Mouse (Mus musculus) liver (tissue): ENCODE results near the gene Hipk2.

Experiments
- DNase-seq: peaks from one replicate; pipeline ENCODE4 v3.0.0-alpha.2; 2020; ENCODE audit warnings: mixed read lengths

Gene Hipk2

GRCm38 (mm10) chr6:38787811-38788509 is 88.0 kb downstream of the Hipk2 start:
- DNase-seq: peak; percentile 65

GRCm38 (mm10) chr6:38787134-38787533 is 88.8 kb downstream of the Hipk2 start:
- peak; percentile 26 for DNase-seq

- DNase-seq: no peak
These were observed 90.2 kb downstream of the Hipk2 start for GRCm38 (mm10) chr6:38785747-38786146.

GRCm38 (mm10) chr6:38779411-38779810 is 96.6 kb downstream of the Hipk2 start:
- no peak for DNase-seq

- peak; percentile 45 for DNase-seq
These were observed 97.1 kb downstream of the Hipk2 start for GRCm38 (mm10) chr6:38778887-38779286.

- no peak for DNase-seq
These were observed 99.9 kb downstream of the Hipk2 start for GRCm38 (mm10) chr6:38776000-38776584.

GRCm38 (mm10) chr6:38772836-38773518 is 103.0 kb downstream of the Hipk2 start:
- no peak for DNase-seq

GRCm38 (mm10) chr6:38771061-38771667 is 104.8 kb downstream of the Hipk2 start:
- DNase-seq: no peak

- DNase-seq: no peak
These were observed 106.3 kb downstream of the Hipk2 start for GRCm38 (mm10) chr6:38769627-38770026.

GRCm38 (mm10) chr6:38762588-38763265 is 113.2 kb downstream of the Hipk2 start:
- no peak for DNase-seq

- no peak for DNase-seq
These were observed 114.0 kb downstream of the Hipk2 start for GRCm38 (mm10) chr6:38762006-38762405.

GRCm38 (mm10) chr6:38760911-38761706 is 114.9 kb downstream of the Hipk2 start:
- no peak for DNase-seq

- DNase-seq: no peak
These were observed 115.9 kb downstream of the Hipk2 start for GRCm38 (mm10) chr6:38759922-38760620.

GRCm38 (mm10) chr6:38759186-38759585 is 116.8 kb downstream of the Hipk2 start:
- DNase-seq: no peak

- no peak for DNase-seq
These were observed 118.4 kb downstream of the Hipk2 start for GRCm38 (mm10) chr6:38757597-38757996.

- DNase-seq: no peak
These were observed 119.0 kb downstream of the Hipk2 start for GRCm38 (mm10) chr6:38756968-38757367.

GRCm38 (mm10) chr6:38755961-38756360 is 120.0 kb downstream of the Hipk2 start:
- no peak for DNase-seq

- no peak for DNase-seq
These were observed 120.8 kb downstream of the Hipk2 start for GRCm38 (mm10) chr6:38755188-38755587.

GRCm38 (mm10) chr6:38753729-38754128 is 122.2 kb downstream of the Hipk2 start:
- no peak for DNase-seq

GRCm38 (mm10) chr6:38753025-38753424 is 122.9 kb downstream of the Hipk2 start:
- no peak for DNase-seq

- no peak for DNase-seq
These were observed 123.5 kb downstream of the Hipk2 start for GRCm38 (mm10) chr6:38752495-38752894.

- no peak for DNase-seq
These were observed 127.9 kb downstream of the Hipk2 start for GRCm38 (mm10) chr6:38748037-38748436.
